Mouse (Mus musculus): ENCODE results near the gene Tchp.
A peak's percentile ranks its signal among the peaks of the same experiment; 100 is the strongest.

Tchp gene

GRCm38 (mm10) chr5:114696939-114697338 is 10.6 kb upstream of the Tchp start:
- DNase-seq (ENCODE audit: low spot score in 2 of 2), result no peak

- DNase-seq (ENCODE audit: low spot score in 2 of 2), result peak; percentile 55 to 62
Observed at GRCm38 (mm10) chr5:114698044-114698746, 9.4 kb upstream of the Tchp start.

- no peak for DNase-seq (ENCODE audit: low spot score in 2 of 2)
Observed at GRCm38 (mm10) chr5:114699015-114699414, 8.5 kb upstream of the Tchp start.

- no peak for DNase-seq (ENCODE audit: low spot score in 2 of 2)
Observed at GRCm38 (mm10) chr5:114702403-114703392, 4.9 kb upstream of the Tchp start.

- no peak for DNase-seq (ENCODE audit: low spot score in 2 of 2)
Observed at GRCm38 (mm10) chr5:114708491-114708890, 931 bp downstream of the Tchp start.

- DNase-seq (ENCODE audit: low spot score in 2 of 2), result no peak
Observed at GRCm38 (mm10) chr5:114709357-114709756, 1.8 kb downstream of the Tchp start.

- DNase-seq (ENCODE audit: low spot score in 2 of 2), result no peak
Observed at GRCm38 (mm10) chr5:114714551-114714950, 7.0 kb downstream of the Tchp start.

GRCm38 (mm10) chr5:114717292-114717691 is 9.7 kb downstream of the Tchp start:
- no peak for DNase-seq (ENCODE audit: low spot score in 2 of 2)

- no peak for DNase-seq (ENCODE audit: low spot score in 2 of 2)
Observed at GRCm38 (mm10) chr5:114717937-114718336, 10.4 kb downstream of the Tchp start.

GRCm38 (mm10) chr5:114718483-114718882 is 10.9 kb downstream of the Tchp start:
- DNase-seq (ENCODE audit: low spot score in 2 of 2), result no peak

- DNase-seq (ENCODE audit: low spot score in 2 of 2), result no peak
Observed at GRCm38 (mm10) chr5:114719003-114719927, 11.7 kb downstream of the Tchp start.

GRCm38 (mm10) chr5:114719928-114720270 is 12.3 kb downstream of the Tchp start:
- DNase-seq (ENCODE audit: low spot score in 2 of 2), result no peak

GRCm38 (mm10) chr5:114720784-114721183 is 13.2 kb downstream of the Tchp start:
- DNase-seq (ENCODE audit: low spot score in 2 of 2), result no peak

- DNase-seq (ENCODE audit: low spot score in 2 of 2), result no peak
Observed at GRCm38 (mm10) chr5:114721969-114722368, 14.4 kb downstream of the Tchp start.

- DNase-seq (ENCODE audit: low spot score in 2 of 2), result no peak
Observed at GRCm38 (mm10) chr5:114722846-114723245, 15.3 kb downstream of the Tchp start.

GRCm38 (mm10) chr5:114728160-114728559 is 20.6 kb downstream of the Tchp start:
- no peak for DNase-seq (ENCODE audit: low spot score in 2 of 2)

- no peak for DNase-seq (ENCODE audit: low spot score in 2 of 2)
Observed at GRCm38 (mm10) chr5:114730129-114730528, 22.6 kb downstream of the Tchp start.

GRCm38 (mm10) chr5:114731498-114731897 is 23.9 kb downstream of the Tchp start:
- no peak for DNase-seq (ENCODE audit: low spot score in 2 of 2)

- DNase-seq (ENCODE audit: low spot score in 2 of 2), result no peak
Observed at GRCm38 (mm10) chr5:114731969-114732368, 24.4 kb downstream of the Tchp start.

- no peak for DNase-seq (ENCODE audit: low spot score in 2 of 2)
Observed at GRCm38 (mm10) chr5:114733606-114734005, 26.0 kb downstream of the Tchp start.

- no peak for DNase-seq (ENCODE audit: low spot score in 2 of 2)
Observed at GRCm38 (mm10) chr5:114737090-114737887, 29.7 kb downstream of the Tchp start.

Measured in frontal cortex, postnatal 14 days (tissue).